ENCODE assay signal across 11 mouse cellular contexts in genomic region chr12:106191771-106192170, GRCm38 (mm10).
"Had no signal": no experiment of that assay in that cellular context is flagged by ENCODE, and none has a peak within 500 bp of the region (broad histone marks: within the 10 kb centered on the region; RNA-seq: fewer than 3 reads in every experiment).

No protein-coding gene starts in this region.

- H3K27ac ChIP-seq: limb, embryonic 12.5 days; liver, embryonic 14.5 days had no signal

- H3K4me3 ChIP-seq: limb, embryonic 12.5 days; myocyte had no signal

- H3K27me3 ChIP-seq: limb, embryonic 12.5 days had no signal

- DNase-seq: kidney, adult 8-10 months; kidney, postnatal 25 days; liver; lung, adult 18-20 months; midbrain, embryonic 14.5 days; spleen, adult 18-20 months; thymus, adult 18-20 months; thymus, postnatal 25 days had no signal

- H3K36me3 ChIP-seq: limb, embryonic 12.5 days had no signal

- H3K4me1 ChIP-seq: limb, embryonic 12.5 days had no signal
